Mouse (Mus musculus) bone marrow, adult 2 months (tissue): ENCODE results near the gene Maml2.

Experiments used
- CTCF ChIP-seq: fragments of 200-500 bp; IDR thresholded peaks from 2 replicates; pipeline ENCODE4 v1.5.1; 2011; ENCODE audit warnings: low read length, control low read depth; ENCODE audit not compliant: control insufficient read depth, insufficient read depth
- POLR2A ChIP-seq: fragments of 200-500 bp; IDR thresholded peaks from 2 replicates; pipeline ENCODE4 v1.6.1; 2011; ENCODE audit warnings: low read depth, mild to moderate bottlenecking, control low read depth, low read length, borderline replicate concordance; ENCODE audit not compliant: control insufficient read depth

GRCm38 (mm10) chr9:13505024-13505423 lies 207.3 kb downstream of the Maml2 start:
- TF ChIP-seq POLR2A, result no peak
- TF ChIP-seq CTCF, result no peak
